Mouse (Mus musculus): Measurements from ENCODE around the gene Ccnk. TPM values are rescaled to one million over a fixed set of nuclear protein-coding genes. Genes with fewer than 3 reads are reported as not detected.

Gene Ccnk
- total RNA-seq, 2 experiments from 2014 or later = 31.6 to 34.3 TPM

- DNase-seq (ENCODE audit: low spot score in 2 of 2) = no peak
Observed at GRCm38 (mm10) chr12:108181716-108182115, 2.3 kb downstream of the Ccnk start.

- DNase-seq (ENCODE audit: low spot score in 2 of 2) = no peak
Observed at GRCm38 (mm10) chr12:108187541-108188091, 8.2 kb downstream of the Ccnk start.

- peak in 1 of 2 experiments; percentile 75 for DNase-seq (ENCODE audit: low spot score in 2 of 2)
Observed at GRCm38 (mm10) chr12:108193878-108194277, 14.5 kb downstream of the Ccnk start.

GRCm38 (mm10) chr12:108195761-108196160 lies 16.4 kb downstream of the Ccnk start:
- no peak for DNase-seq (ENCODE audit: low spot score in 2 of 2)

GRCm38 (mm10) chr12:108198447-108198846 lies 19.1 kb downstream of the Ccnk start:
- DNase-seq (ENCODE audit: low spot score in 2 of 2) = no peak

- DNase-seq (ENCODE audit: low spot score in 2 of 2) = no peak
Observed at GRCm38 (mm10) chr12:108200094-108200493, 20.7 kb downstream of the Ccnk start.

- no peak for DNase-seq (ENCODE audit: low spot score in 2 of 2)
Observed at GRCm38 (mm10) chr12:108203895-108204294, 24.5 kb downstream of the Ccnk start.

GRCm38 (mm10) chr12:108204978-108205377 lies 25.6 kb downstream of the Ccnk start:
- no peak for DNase-seq (ENCODE audit: low spot score in 2 of 2)

- DNase-seq (ENCODE audit: low spot score in 2 of 2) = peak in 1 of 2 experiments; percentile 73
Observed at GRCm38 (mm10) chr12:108206641-108207040, 27.3 kb downstream of the Ccnk start.

GRCm38 (mm10) chr12:108208216-108208615 lies 28.8 kb downstream of the Ccnk start:
- DNase-seq (ENCODE audit: low spot score in 2 of 2) = no peak

GRCm38 (mm10) chr12:108208726-108209438 lies 29.5 kb downstream of the Ccnk start:
- peak; percentile 51 to 78 for DNase-seq (ENCODE audit: low spot score in 2 of 2)

GRCm38 (mm10) chr12:108210623-108211022 lies 31.2 kb downstream of the Ccnk start:
- no peak for DNase-seq (ENCODE audit: low spot score in 2 of 2)

GRCm38 (mm10) chr12:108212071-108212470 lies 32.7 kb downstream of the Ccnk start:
- no peak for DNase-seq (ENCODE audit: low spot score in 2 of 2)

- no peak for DNase-seq (ENCODE audit: low spot score in 2 of 2)
Observed at GRCm38 (mm10) chr12:108212476-108212875, 33.1 kb downstream of the Ccnk start.

- DNase-seq (ENCODE audit: low spot score in 2 of 2) = no peak
Observed at GRCm38 (mm10) chr12:108213090-108214041, 34.0 kb downstream of the Ccnk start.

- DNase-seq (ENCODE audit: low spot score in 2 of 2) = no peak
Observed at GRCm38 (mm10) chr12:108215090-108215489, 35.7 kb downstream of the Ccnk start.

GRCm38 (mm10) chr12:108216611-108217370 lies 37.4 kb downstream of the Ccnk start:
- DNase-seq (ENCODE audit: low spot score in 2 of 2) = no peak

- peak; percentile 48 to 69 for DNase-seq (ENCODE audit: low spot score in 2 of 2)
Observed at GRCm38 (mm10) chr12:108217572-108217971, 38.2 kb downstream of the Ccnk start.

- peak in 1 of 2 experiments; percentile 48 for DNase-seq (ENCODE audit: low spot score in 2 of 2)
Observed at GRCm38 (mm10) chr12:108219163-108219562, 39.8 kb downstream of the Ccnk start.

GRCm38 (mm10) chr12:108219825-108220616 lies 40.6 kb downstream of the Ccnk start:
- no peak for DNase-seq (ENCODE audit: low spot score in 2 of 2)
